Mouse (Mus musculus) stomach, embryonic 14.5 days (tissue): ENCODE data around the gene Syt14. TPM values are rescaled to one million over a fixed set of nuclear protein-coding genes. Genes with fewer than 3 reads are reported as not detected.

Experiments
- ATAC-seq: fragments of 200-750 bp; cut with Nextera tagmentation; 2 replicates; pipeline ENCODE4 v1.8.0; 2017; ENCODE audit warnings: low read depth, moderate TSS enrichment; ENCODE audit not compliant: insufficient number of reproducible peaks, insufficient read depth, low FRiP score
- H3K27ac ChIP-seq: fragments of 300-500 bp; sonication (generic); 2 replicates; pipeline ENCODE4 v1.5.1; 2014; ENCODE audit warnings: mild to moderate bottlenecking, low read length, moderate library complexity, mixed read lengths
- H3K27me3 ChIP-seq: fragments of 300-500 bp; sonication (generic); 2 replicates; pipeline ENCODE4 v1.6.1; 2014; ENCODE audit warnings: low read length, control low read depth, mixed read lengths; ENCODE audit not compliant: control insufficient read depth, insufficient read depth
- H3K36me3 ChIP-seq: fragments of 300-500 bp; sonication (generic); 2 replicates; pipeline ENCODE4 v1.6.1; 2014; ENCODE audit warnings: mild to moderate bottlenecking, control low read depth, low read length, moderate library complexity, mixed read lengths; ENCODE audit not compliant: control insufficient read depth, insufficient read depth
- H3K4me1 ChIP-seq: fragments of 300-500 bp; sonication (generic); 2 replicates; pipeline ENCODE4 v1.6.1; 2014; ENCODE audit warnings: low read length, control low read depth, mixed read lengths; ENCODE audit not compliant: control insufficient read depth, insufficient read depth
- H3K4me2 ChIP-seq: fragments of 300-500 bp; sonication (generic); replicated peaks from 2 replicates; pipeline ENCODE4 v1.6.1; 2014; ENCODE audit warnings: low read depth, low read length, control low read depth
- H3K4me3 ChIP-seq: fragments of 300-500 bp; sonication (generic); 2 replicates; pipeline ENCODE4 v1.5.1; 2014; ENCODE audit warnings: low read depth, low read length, control low read depth
- H3K9ac ChIP-seq: fragments of 300-500 bp; sonication (generic); replicated peaks from 2 replicates; pipeline ENCODE4 v1.6.1; 2014; ENCODE audit warnings: low read depth, mild to moderate bottlenecking, control low read depth, low read length, moderate library complexity, mixed read lengths
- H3K9me3 ChIP-seq: fragments of 300-500 bp; sonication (generic); 2 replicates; pipeline ENCODE4 v1.6.1; 2016; ENCODE audit warnings: low read depth, low read length, control low read depth; ENCODE audit not compliant: control insufficient read depth
- WGBS: fragments of 180-500 bp; shearing (Covaris S2); extraction: QIAGEN DNeasy Blood & Tissue Kit; methylation state at CpG from one replicate; pipeline ENCODE4 v1.1.7; 2014; 5-methylcytosine and 5-hydroxymethylcytosine counted together
- polyA plus RNA-seq: library from polyadenylated mRNA; unstranded; fragments of >200 nt; fragmentation: Nextera tagmentation; extraction: Ambion mirVana; gene quantifications from 2 replicates; pipeline ENCODE4 v1.2.1, GENCODE M21; 2014

Syt14 gene
- 3.6 and 5.2 TPM in 2 replicates for polyA plus RNA-seq

DNA sequence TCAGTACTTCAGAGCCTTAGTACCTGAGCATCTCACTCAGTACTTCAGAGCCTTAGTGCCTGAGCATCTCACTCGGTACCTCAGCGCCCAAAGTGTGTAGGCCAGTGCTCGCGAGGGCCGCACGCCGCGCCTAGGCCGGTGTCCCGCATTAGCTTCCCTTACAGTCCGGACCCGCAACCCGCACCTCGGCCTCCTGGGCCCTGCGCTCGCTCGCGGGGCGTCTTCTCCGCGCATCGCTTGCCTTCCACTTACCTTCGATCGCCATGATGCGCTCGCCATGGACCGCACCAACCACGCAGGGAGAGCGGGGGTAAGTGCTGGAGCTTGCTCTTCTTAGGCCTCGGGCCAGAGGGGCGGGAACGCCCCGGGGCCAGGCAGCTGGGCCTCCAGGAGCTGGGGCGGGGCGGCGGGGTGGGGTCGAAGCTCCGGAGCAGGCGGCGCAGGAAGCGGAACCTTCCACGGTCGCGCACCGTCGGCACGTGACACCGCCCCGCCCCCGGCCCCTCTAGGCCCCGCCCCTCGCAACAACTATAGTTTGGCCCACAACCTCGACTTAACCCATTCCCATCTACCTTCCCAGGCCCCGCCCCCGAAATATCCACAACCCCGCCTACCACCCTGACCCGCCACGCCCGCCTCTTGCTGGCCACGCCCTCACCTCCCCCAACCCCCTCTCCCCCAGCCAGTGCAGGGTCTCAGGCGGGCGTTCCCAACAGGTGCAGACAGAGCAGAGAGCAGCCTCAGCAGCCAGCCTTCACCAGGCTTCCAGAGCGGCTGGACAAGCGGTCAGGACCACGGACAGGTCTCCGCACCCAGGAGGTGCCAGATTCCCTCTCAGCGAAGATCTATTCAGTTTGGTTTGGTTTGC lies at the start of gene Syt14:
Gene Syt14 (minus strand): TSS at position 405 of the 868 bp plus-strand sequence.
- WGBS: under 1% methylated on average over 63 of the region's 67 CpGs
- Histone ChIP-seq H3K9me3 (no peaks in the 10 kb centered on the region), H3K4me2 (peak within 1 kb of the TSS; percentile 88), H3K4me1 (0 out of 2 replicates have a peak, but pooled peaks cover 4% of the 10 kb centered on the region), H3K27me3 (no peaks in the 10 kb centered on the region), H3K36me3 (no peaks in the 10 kb centered on the region), H3K4me3 (peak within 1 kb of the TSS; percentile 62), H3K27ac (no peak within 1 kb of the TSS; the same call in 1 of the 2 replicates), H3K9ac (peak within 1 kb of the TSS; percentile 36; the same call in 1 of the 2 replicates)
- ATAC-seq: peak; percentile 98

- no peak overlapping the region for H3K27ac ChIP-seq
- H3K9ac ChIP-seq: no peak overlapping the region
- H3K4me3 ChIP-seq: no peak overlapping the region
- H3K4me1 ChIP-seq: peaks cover 18% of the 10 kb centered on the region; the same call in 1 of the 2 replicates
- H3K36me3 ChIP-seq: no peaks in the 10 kb centered on the region
- 91% methylated on average over 1 of the region's 1 CpGs for WGBS
- H3K9me3 ChIP-seq: no peaks in the 10 kb centered on the region
- H3K27me3 ChIP-seq: no peaks in the 10 kb centered on the region
- ATAC-seq: no peak
- no peak overlapping the region for H3K4me2 ChIP-seq
Observed at GRCm38 (mm10) chr1:193084016-193084415, 48.4 kb upstream of the Syt14 start.

DNA sequence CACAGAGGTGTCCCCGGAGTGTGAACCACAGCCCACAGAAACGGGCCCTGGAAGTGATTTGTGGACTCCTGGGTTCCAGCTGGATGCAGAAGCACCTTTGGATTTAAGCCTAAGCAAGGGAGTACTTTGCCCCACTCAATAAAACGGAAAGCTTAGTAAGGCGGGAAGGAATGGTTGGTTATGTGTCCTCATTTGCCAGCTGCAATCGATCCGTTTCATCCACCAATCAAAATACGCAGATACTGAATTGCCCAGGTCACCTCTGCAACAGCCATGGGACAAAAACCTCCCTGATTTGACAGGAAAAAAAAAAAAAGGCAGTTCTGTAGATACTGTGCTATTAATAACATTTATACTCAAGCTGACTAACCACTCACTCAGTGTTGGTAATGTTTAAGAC lies 47.5 kb upstream of the Syt14 start:
- peaks cover 18% of the 10 kb centered on the region; the same call in 1 of the 2 replicates for H3K4me1 ChIP-seq
- ATAC-seq: no peak
- no peaks in the 10 kb centered on the region for H3K27me3 ChIP-seq
- 79% methylated on average over 7 of the region's 7 CpGs for WGBS
- no peak overlapping the region for H3K4me3 ChIP-seq
- H3K9me3 ChIP-seq: no peaks in the 10 kb centered on the region
- no peak overlapping the region for H3K27ac ChIP-seq
- no peak overlapping the region for H3K9ac ChIP-seq
- H3K4me2 ChIP-seq: no peak overlapping the region
- no peaks in the 10 kb centered on the region for H3K36me3 ChIP-seq

DNA sequence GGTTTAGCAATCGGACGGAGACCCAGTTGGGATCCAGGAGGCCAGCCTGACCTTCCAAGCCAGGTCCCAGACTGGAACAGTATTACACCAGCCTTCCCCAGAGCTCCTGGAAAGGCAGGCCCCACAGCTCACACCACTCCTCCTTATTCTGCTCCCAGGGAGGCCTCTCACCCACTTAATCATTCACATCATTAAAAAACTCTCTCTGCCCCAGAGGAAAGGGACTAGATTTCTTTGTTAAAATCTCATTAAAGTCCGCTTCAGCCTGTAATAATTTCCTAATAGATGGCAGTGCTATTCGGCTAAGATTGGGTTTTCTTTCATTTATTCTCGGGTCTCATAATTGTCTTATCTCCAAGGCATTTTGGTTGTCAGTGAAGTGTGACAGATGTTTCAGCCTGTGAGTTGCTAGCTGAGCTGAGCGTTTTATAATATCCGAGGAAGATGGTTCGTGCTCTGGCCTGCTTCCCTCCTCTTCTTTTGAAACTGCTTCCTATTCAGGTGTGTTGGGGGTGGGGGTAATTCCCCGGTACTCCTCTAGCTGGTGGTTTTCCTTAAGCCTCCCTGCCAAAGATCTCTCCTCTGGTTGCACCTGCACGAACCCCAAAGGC lies 46.8 kb upstream of the Syt14 start:
- Histone ChIP-seq H3K4me1 (peaks cover 15% of the 10 kb centered on the region; the same call in 1 of the 2 replicates), H3K36me3 (no peaks in the 10 kb centered on the region), H3K9me3 (no peaks in the 10 kb centered on the region), H3K9ac (no peak overlapping the region), H3K27ac (no peak overlapping the region), H3K4me3 (no peak overlapping the region), H3K27me3 (no peaks in the 10 kb centered on the region), H3K4me2 (no peak overlapping the region)
- ATAC-seq: no peak
- WGBS: 35% methylated on average over 10 of the region's 10 CpGs

DNA sequence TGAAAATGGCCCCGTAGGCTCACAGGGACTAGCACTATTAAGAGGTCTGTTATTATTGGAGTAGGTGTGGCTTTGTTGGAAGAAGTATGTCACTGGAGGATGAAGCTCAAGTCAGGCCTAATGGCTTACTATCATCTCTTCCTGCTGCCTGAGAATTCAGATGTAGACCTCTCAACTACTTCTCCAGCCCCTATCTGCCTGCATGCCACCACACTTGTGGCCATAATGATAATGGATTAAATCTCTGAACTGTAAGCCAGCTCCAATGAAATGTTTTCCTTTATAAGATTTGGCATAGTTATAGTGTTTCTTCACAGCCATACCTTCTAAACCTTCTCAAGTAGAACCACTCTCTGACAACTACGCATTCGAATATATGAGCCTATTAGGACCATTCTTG lies 27.0 kb upstream of the Syt14 start:
- H3K27ac ChIP-seq: no peak overlapping the region
- 92% methylated on average over 3 of the region's 3 CpGs for WGBS

GRCm38 (mm10) chr1:193060167-193060566 lies 24.6 kb upstream of the Syt14 start:
- no peaks in the 10 kb centered on the region for H3K9me3 ChIP-seq
- no peak for ATAC-seq
- no peak overlapping the region for H3K9ac ChIP-seq
- no peaks in the 10 kb centered on the region for H3K4me1 ChIP-seq
- no peak overlapping the region for H3K4me3 ChIP-seq
- no peak overlapping the region for H3K27ac ChIP-seq
- H3K36me3 ChIP-seq: no peaks in the 10 kb centered on the region
- no peak overlapping the region for H3K4me2 ChIP-seq
- H3K27me3 ChIP-seq: no peaks in the 10 kb centered on the region
- WGBS: 81% methylated on average over 2 of the region's 2 CpGs

More for the DNA sequence above, 27.0 kb upstream of the Syt14 start:
- H3K27me3 ChIP-seq: no peaks in the 10 kb centered on the region
- no peaks in the 10 kb centered on the region for H3K9me3 ChIP-seq
- no peak overlapping the region for H3K9ac ChIP-seq
- H3K4me1 ChIP-seq: no peaks in the 10 kb centered on the region
- no peak for ATAC-seq
- H3K4me2 ChIP-seq: no peak overlapping the region
- no peaks in the 10 kb centered on the region for H3K36me3 ChIP-seq
- H3K4me3 ChIP-seq: no peak overlapping the region

GRCm38 (mm10) chr1:193059596-193059995 lies 24.0 kb upstream of the Syt14 start:
- H3K9ac ChIP-seq: no peak overlapping the region
- H3K4me1 ChIP-seq: no peaks in the 10 kb centered on the region
- H3K36me3 ChIP-seq: no peaks in the 10 kb centered on the region
- WGBS: 77% methylated on average over 5 of the region's 5 CpGs
- H3K27ac ChIP-seq: no peak overlapping the region
- no peaks in the 10 kb centered on the region for H3K9me3 ChIP-seq
- H3K27me3 ChIP-seq: no peaks in the 10 kb centered on the region
- H3K4me2 ChIP-seq: no peak overlapping the region
- H3K4me3 ChIP-seq: no peak overlapping the region
- ATAC-seq: no peak

GRCm38 (mm10) chr1:193054401-193054800 lies 18.8 kb upstream of the Syt14 start:
- no peaks in the 10 kb centered on the region for H3K4me1 ChIP-seq
- no peaks in the 10 kb centered on the region for H3K9me3 ChIP-seq
- H3K36me3 ChIP-seq: no peaks in the 10 kb centered on the region
- ATAC-seq: no peak
- no peaks in the 10 kb centered on the region for H3K27me3 ChIP-seq
- 69% methylated on average over 5 of the region's 5 CpGs for WGBS
- no peak overlapping the region for H3K4me2 ChIP-seq
- no peak overlapping the region for H3K27ac ChIP-seq
- no peak overlapping the region for H3K9ac ChIP-seq
- no peak overlapping the region for H3K4me3 ChIP-seq
